Mouse (Mus musculus): ENCODE results near the gene Rcn3. TPM values are rescaled to one million over a fixed set of nuclear protein-coding genes. Genes with fewer than 3 reads are reported as not detected.

Gene Rcn3
- 5.5 TPM for polyA plus RNA-seq (2017; shearing (Covaris generic))

DNA sequence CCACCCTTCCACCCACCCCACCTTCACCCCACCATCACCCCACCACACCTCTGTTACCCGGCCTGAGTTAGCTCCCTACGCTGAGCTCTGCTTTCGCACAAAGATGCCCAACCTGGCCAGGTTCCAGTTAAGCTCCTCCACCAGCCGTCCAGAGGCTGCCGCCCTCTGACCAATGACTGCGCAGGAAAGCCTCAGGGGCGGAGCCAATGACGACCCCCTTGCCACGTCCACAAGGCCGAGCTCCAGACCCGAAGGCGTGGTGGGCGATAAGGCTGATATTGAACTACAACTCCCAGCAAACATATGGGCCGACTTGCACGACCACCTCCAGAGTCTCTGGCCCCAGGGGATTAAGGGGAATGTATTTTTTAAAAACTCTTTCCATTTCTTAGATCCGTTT lies at the start of gene Rcn3:
Gene Rcn3, minus strand, starts transcription at position 174 of the 400 bp plus-strand sequence.

DNA sequence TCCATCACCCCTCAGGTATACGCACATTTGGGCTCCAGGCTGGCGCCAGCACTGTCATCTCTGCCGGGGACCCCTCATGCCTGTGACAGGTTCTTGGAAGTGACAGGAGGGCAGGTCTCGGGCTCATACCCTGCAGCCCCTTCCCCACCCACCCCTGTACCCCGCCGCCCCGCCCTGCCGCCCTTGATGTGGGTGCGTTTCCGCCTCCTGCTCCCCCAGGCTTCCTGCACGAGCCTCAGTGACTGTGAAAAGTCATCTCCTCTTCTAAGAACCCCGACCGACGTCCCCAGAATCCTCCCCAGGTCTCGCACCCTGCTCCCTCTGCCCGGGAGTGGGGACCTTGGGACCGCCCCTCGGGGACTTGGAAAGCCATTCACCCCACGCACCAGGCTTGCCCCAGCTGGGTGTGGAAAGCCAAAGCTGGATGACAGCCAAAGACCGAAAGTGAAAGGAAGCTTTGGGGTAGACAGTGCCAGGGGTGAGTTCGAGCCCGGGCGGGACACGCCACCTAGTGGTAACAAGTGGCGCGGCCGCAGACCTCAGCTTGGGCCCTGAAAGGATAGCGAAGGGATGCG lies 44.1 kb upstream of the Rcn3 start, which contains the start of the genes Gm45713 and Flt3l:
Gene Gm45713, minus strand, starts transcription at position 239 of the 575 bp plus-strand sequence.
Gene Flt3l, minus strand, starts transcription at position 440 of the 575 bp plus-strand sequence.

DNA sequence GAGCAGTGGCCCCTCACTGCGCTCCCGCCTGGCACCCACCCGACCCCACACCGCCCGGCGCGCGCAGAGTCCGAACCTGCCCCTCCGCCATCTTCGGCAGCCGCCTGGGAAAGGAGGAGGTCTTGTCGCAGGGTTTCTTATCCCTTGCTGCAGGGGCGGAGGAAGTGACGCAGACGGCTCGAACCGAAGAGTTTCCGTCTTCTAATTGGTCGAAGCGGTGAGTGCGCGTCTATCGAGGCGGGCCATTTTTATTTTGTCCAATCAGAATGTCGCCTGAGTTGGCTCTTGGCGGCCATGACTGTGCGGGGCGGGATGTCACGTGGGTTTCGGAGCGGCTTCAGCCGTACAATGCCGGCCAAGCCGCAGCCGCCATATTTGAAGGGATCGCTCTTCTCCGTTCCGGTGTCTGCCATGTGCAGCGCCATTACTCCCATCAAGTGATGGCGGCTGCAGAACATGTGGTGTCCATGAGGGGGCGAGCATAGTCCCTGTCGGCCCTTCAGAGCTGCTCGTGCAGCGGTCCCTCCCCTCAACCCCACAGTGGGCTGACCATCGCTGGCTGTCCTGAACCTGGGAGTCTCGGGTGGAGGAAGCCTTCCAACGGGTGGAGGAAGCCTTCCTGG lies 36.7 kb upstream of the Rcn3 start, which contains the start of gene Rpl13a:
Gene Rpl13a, minus strand, starts transcription at position 138 of the 623 bp plus-strand sequence.

DNA sequence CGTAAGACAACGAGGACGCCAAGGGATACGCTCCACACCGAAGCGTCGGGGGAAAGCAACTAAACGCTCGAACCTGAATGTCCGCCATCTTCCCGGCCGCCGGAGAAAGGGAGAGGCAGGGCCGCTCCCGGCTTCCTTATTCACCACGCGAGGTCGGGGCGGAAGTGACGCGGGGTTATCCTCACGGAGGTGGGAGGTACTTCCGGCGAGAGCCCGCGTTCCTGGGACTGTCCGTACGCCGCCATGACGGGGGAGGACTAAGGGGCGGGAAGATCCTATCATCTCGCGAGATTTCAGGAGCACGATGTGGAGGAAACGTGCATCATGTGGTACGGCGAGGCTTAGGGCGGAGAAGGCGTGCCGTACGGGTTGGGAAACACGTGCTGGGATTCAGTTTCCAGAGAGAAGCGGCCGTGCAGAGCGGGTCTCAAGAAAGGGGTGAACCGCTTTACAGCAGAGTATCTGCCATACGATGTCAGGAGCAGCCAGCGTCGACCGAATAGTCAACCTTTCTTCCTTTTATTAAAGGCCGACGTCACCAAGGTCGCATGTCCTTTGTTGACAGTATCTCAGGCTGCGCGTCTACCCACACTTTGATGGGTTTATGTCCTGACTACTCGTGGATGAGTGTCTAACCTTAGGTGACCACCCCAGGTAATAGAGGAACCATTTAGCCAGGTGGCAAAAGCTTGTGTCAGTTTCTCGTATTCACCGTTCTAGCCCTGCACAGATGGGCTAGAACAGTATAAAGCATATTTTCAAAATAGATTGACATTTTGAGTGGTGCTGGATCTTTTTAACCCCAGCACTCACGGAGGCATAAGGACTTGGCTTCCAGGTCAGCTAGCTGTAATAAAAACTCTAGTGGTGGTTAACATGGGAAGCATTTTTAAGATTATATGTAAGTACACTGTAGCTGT lies 32.5 kb upstream of the Rcn3 start, which contains the start of gene Rps11:
Gene Rps11, minus strand, starts transcription at position 216 of the 920 bp plus-strand sequence.

DNA sequence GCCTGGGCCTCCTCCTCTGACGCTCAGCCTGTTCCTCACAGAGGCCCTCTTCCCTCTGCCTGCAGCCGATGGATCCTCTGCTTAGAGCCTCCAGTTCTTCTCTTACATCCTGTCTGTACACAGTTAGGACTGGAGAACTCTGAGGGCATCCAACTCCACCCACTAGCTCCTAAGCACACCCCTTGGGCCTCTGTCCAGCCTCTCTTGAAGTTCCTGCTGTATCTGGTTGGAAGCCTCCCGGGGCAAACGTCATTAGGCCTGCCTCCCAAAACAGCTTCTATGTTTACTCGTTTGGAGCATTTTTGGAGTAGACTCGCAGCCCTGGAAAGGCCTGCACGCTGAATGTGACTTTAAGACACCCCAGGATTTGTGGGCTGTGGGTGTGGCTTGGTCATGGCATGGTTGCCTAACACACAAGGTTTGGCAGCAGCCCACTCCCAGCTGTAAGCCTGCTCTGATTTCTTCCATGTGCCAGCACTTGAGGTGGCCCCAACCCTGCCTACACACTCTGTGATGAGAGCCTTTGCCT lies 11.7 kb upstream of the Rcn3 start, which contains the start of gene Fcgrt:
Gene Fcgrt, minus strand, starts transcription at position 200 of the 529 bp plus-strand sequence.

DNA sequence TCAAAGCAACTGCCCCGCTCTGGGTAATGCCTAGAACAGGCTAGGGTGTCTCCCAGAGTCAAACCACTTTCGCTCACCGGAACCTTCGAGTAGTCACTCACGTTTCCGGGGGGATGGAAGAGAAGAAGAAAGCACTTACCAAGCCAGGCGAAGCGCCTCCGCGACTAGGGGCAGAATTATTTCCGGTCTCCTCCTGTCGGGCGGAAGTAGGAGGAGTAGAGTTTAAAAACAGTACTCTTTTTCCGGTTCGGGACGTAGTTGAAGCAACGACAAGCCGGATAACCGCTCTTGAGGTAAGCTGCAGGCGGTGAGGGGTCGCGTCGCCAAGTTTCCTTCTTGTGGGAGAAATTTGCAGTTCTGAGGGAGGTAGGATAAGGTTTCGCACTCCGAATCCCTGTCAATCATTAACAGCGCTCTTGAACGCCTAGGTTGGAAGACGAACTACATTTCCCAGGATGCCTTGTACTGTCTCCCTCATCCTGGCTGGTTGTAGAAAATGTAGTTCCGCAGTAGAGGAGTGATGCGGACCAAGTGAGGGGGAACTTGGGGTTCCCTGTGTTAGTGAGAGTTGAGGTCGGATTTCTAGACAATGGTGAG lies 29.7 kb downstream of the Rcn3 start, which contains the start of the genes Nosip and Prrg2:
Gene Nosip, plus strand, starts transcription at position 191 of the 597 bp plus-strand sequence.
Gene Prrg2, minus strand, starts transcription at position 439 of the 597 bp plus-strand sequence.

DNA sequence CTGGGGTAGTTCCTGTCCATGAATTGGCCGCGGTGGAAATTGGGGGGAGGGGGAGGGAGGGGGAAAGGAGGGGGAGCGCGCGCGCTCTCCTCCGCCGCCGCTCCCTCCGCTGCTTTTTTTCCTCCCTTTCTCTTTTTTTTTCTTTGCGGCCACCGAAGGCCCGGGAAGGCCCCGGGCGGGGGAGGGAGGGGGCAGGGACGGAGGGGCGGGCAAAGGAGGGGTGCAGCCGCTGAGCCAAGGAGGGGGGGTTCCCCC lies 39.2 kb downstream of the Rcn3 start, which contains the start of gene Prr12:
Gene Prr12, minus strand, starts transcription at position 20 of the 255 bp plus-strand sequence.

Other genes with a start within 250 kb of the Rcn3 start
- 18.9 TPM for gene Akt1s1, start 243.2 kb downstream of the Rcn3 start, polyA plus RNA-seq (2017; shearing (Covaris generic))
- 66.3 TPM for gene Tbc1d17, start 243.1 kb downstream of the Rcn3 start, polyA plus RNA-seq (2017; shearing (Covaris generic))
- gene Pnkp, start 235.1 kb downstream of the Rcn3 start, polyA plus RNA-seq (2017; shearing (Covaris generic)) = 71.7 TPM
- 20.2 TPM for gene Ptov1, start 222.4 kb downstream of the Rcn3 start, polyA plus RNA-seq (2017; shearing (Covaris generic))
- gene Med25, start 199.5 kb downstream of the Rcn3 start, polyA plus RNA-seq (2017; shearing (Covaris generic)) = 52.8 TPM
- 18.5 TPM for gene Fuz, start 196.1 kb downstream of the Rcn3 start, polyA plus RNA-seq (2017; shearing (Covaris generic))
- gene Ap2a1, start 162.7 kb downstream of the Rcn3 start, polyA plus RNA-seq (2017; shearing (Covaris generic)) = 45.9 TPM
- gene Tsks, start 149.0 kb downstream of the Rcn3 start, polyA plus RNA-seq (2017; shearing (Covaris generic)) = 0.28 TPM
- gene Cpt1c, start 117.4 kb downstream of the Rcn3 start, polyA plus RNA-seq (2017; shearing (Covaris generic)) = 0.67 TPM
- gene Prmt1, start 105.7 kb downstream of the Rcn3 start, polyA plus RNA-seq (2017; shearing (Covaris generic)) = 143 TPM
- gene Irf3, start 94.6 kb downstream of the Rcn3 start, polyA plus RNA-seq (2017; shearing (Covaris generic)) = 134 TPM
- gene Bcl2l12, start 93.5 kb downstream of the Rcn3 start, polyA plus RNA-seq (2017; shearing (Covaris generic)) = 13.6 TPM
- 22.3 TPM for gene Scaf1, start 75.9 kb downstream of the Rcn3 start, polyA plus RNA-seq (2017; shearing (Covaris generic))
- gene Rras, start 74.3 kb downstream of the Rcn3 start, polyA plus RNA-seq (2017; shearing (Covaris generic)) = 25.1 TPM
- 1.0 TPM for gene Prr12, start 39.3 kb downstream of the Rcn3 start, polyA plus RNA-seq (2017; shearing (Covaris generic))
- 78.5 TPM for gene Nosip, start 29.8 kb downstream of the Rcn3 start, polyA plus RNA-seq (2017; shearing (Covaris generic))
- 1.6 TPM for gene Prrg2, start 29.5 kb downstream of the Rcn3 start, polyA plus RNA-seq (2017; shearing (Covaris generic))
- gene Fcgrt, start 11.6 kb upstream of the Rcn3 start, polyA plus RNA-seq (2017; shearing (Covaris generic)) = 6.4 TPM
- gene Rps11, start 32.2 kb upstream of the Rcn3 start, polyA plus RNA-seq (2017; shearing (Covaris generic)) = 1,883 TPM
- 3,183 TPM for gene Rpl13a, start 36.5 kb upstream of the Rcn3 start, polyA plus RNA-seq (2017; shearing (Covaris generic))
- gene Gm45713, start 44.0 kb upstream of the Rcn3 start, polyA plus RNA-seq (2017; shearing (Covaris generic)) = not detected
- gene Flt3l, start 44.2 kb upstream of the Rcn3 start, polyA plus RNA-seq (2017; shearing (Covaris generic)) = 165 TPM
- 28.2 TPM for gene Pih1d1, start 62.1 kb upstream of the Rcn3 start, polyA plus RNA-seq (2017; shearing (Covaris generic))
- gene Aldh16a1, start 62.4 kb upstream of the Rcn3 start, polyA plus RNA-seq (2017; shearing (Covaris generic)) = 36.2 TPM
- not detected for gene Slc17a7, start 71.7 kb upstream of the Rcn3 start, polyA plus RNA-seq (2017; shearing (Covaris generic))
- gene Gfy, start 87.3 kb upstream of the Rcn3 start, polyA plus RNA-seq (2017; shearing (Covaris generic)) = not detected
- gene Pth2, start 88.8 kb upstream of the Rcn3 start, polyA plus RNA-seq (2017; shearing (Covaris generic)) = not detected
- 0.95 TPM for gene Ccdc155, start 112.7 kb upstream of the Rcn3 start, polyA plus RNA-seq (2017; shearing (Covaris generic))
- gene Dkkl1, start 119.9 kb upstream of the Rcn3 start, polyA plus RNA-seq (2017; shearing (Covaris generic)) = 66.4 TPM
- gene Tead2, start 123.5 kb upstream of the Rcn3 start, polyA plus RNA-seq (2017; shearing (Covaris generic)) = 1.7 TPM
- 386 TPM for gene Cd37, start 146.9 kb upstream of the Rcn3 start, polyA plus RNA-seq (2017; shearing (Covaris generic))
- gene Slc6a16, start 148.9 kb upstream of the Rcn3 start, polyA plus RNA-seq (2017; shearing (Covaris generic)) = not detected
- gene Slc6a21, start 185.3 kb upstream of the Rcn3 start, polyA plus RNA-seq (2017; shearing (Covaris generic)) = 0.93 TPM
- gene Trpm4, start 241.6 kb upstream of the Rcn3 start, polyA plus RNA-seq (2017; shearing (Covaris generic)) = 5.0 TPM
- gene Hrc, start 243.1 kb upstream of the Rcn3 start, polyA plus RNA-seq (2017; shearing (Covaris generic)) = not detected